Mouse (Mus musculus): ENCODE data around the gene C1qtnf9. TPM values are rescaled to one million over a fixed set of nuclear protein-coding genes. Genes with fewer than 3 reads are reported as not detected.

C1qtnf9 gene
- total and polyA plus RNA-seq, 3 experiments, result not detected

GRCm38 (mm10) chr14:60747154-60747870 lies 20.6 kb upstream of the C1qtnf9 start:
- Histone ChIP-seq H3K79me2 (ENCODE audit: control insufficient read depth, insufficient read depth, low read length, poor library complexity) (no peaks in the 10 kb centered on the region), H3K36me3 (ENCODE audit: control insufficient read depth in 1 of 2, insufficient read depth in 2 of 2, low read length in 2 of 2) (no peaks in the 10 kb centered on the region), H3K9me3 (replicated peaks; ENCODE audit: insufficient read depth, low read length) (no peaks in the 10 kb centered on the region), H3K9ac (ENCODE audit: control insufficient read depth, low read depth, low read length, poor library complexity, severe bottlenecking) (no peak overlapping the region), H3K4me1 (ENCODE audit: control insufficient read depth in 1 of 2, insufficient read depth in 2 of 2, low read length in 2 of 2) (no peaks in the 10 kb centered on the region), H3K27me3 (ENCODE audit: control insufficient read depth in 1 of 2, insufficient read depth in 2 of 2, low read length in 2 of 2) (no peaks in the 10 kb centered on the region), H3K4me3 (ENCODE audit: control insufficient read depth in 1 of 2, insufficient read depth in 1 of 2, low read depth in 2 of 2, low read length in 2 of 2) (no peak overlapping the region), H3K27ac (ENCODE audit: control insufficient read depth, low read depth, low read length) (no peak overlapping the region)
- no peak for DNase-seq (ENCODE audit: low read depth, low spot score)
- TF ChIP-seq ZC3H11A (IDR thresholded peaks at IDR 0.05; ENCODE audit: low read depth, low read length) (no peak), MYB (IDR thresholded peaks at IDR 0.05; ENCODE audit: low read depth, low read length) (no peak), POLR2AphosphoS2 (IDR thresholded peaks at IDR 0.05; ENCODE audit: low read length) (no peak), ZNF384 (IDR thresholded peaks at IDR 0.05; ENCODE audit: low read depth, low read length) (no peak), MXI1 (IDR thresholded peaks at IDR 0.05; ENCODE audit: low read depth, low read length) (no peak), MAX (IDR thresholded peaks at IDR 0.05; ENCODE audit: low read length) (no peak), CHD2 (IDR thresholded peaks at IDR 0.05; ENCODE audit: low read length) (no peak), E2F4 (IDR thresholded peaks at IDR 0.05; ENCODE audit: borderline replicate concordance, low read depth, low read length) (no peak), GATA1 (IDR thresholded peaks at IDR 0.05; ENCODE audit: low read depth, low read length) (no peak), TCF12 (IDR thresholded peaks at IDR 0.05; ENCODE audit: low read depth, low read length) (no peak), TBP (IDR thresholded peaks at IDR 0.05; ENCODE audit: low read depth, low read length) (no peak), EP300 (IDR thresholded peaks at IDR 0.05; ENCODE audit: low read depth in 1 of 2, low read length in 2 of 2) (no peak), MEF2A (IDR thresholded peaks at IDR 0.05; ENCODE audit: extremely low read depth, insufficient replicate concordance, low read depth, low read length, poor library complexity, severe bottlenecking) (no peak)

GRCm38 (mm10) chr14:60749880-60750279 lies 18.1 kb upstream of the C1qtnf9 start:
- H3K27ac ChIP-seq (ENCODE audit: control insufficient read depth, low read depth, low read length), result no peak overlapping the region
- H3K27me3 ChIP-seq (ENCODE audit: control insufficient read depth in 1 of 2, insufficient read depth in 2 of 2, low read length in 2 of 2), result no peaks in the 10 kb centered on the region
- no peak for DNase-seq (ENCODE audit: low read depth, low spot score)
- H3K4me1 ChIP-seq (ENCODE audit: control insufficient read depth in 1 of 2, insufficient read depth in 2 of 2, low read length in 2 of 2), result no peaks in the 10 kb centered on the region
- H3K9me3 ChIP-seq (replicated peaks; ENCODE audit: insufficient read depth, low read length), result no peaks in the 10 kb centered on the region
- H3K9ac ChIP-seq (ENCODE audit: control insufficient read depth, low read depth, low read length, poor library complexity, severe bottlenecking), result no peak overlapping the region
- H3K4me3 ChIP-seq (ENCODE audit: control insufficient read depth in 1 of 2, insufficient read depth in 1 of 2, low read depth in 2 of 2, low read length in 2 of 2), result no peak overlapping the region
- no peak for TF ChIP-seq MAX (IDR thresholded peaks at IDR 0.05; ENCODE audit: low read length)
- no peaks in the 10 kb centered on the region for H3K36me3 ChIP-seq (ENCODE audit: control insufficient read depth in 1 of 2, insufficient read depth in 2 of 2, low read length in 2 of 2)
- H3K79me2 ChIP-seq (ENCODE audit: control insufficient read depth, insufficient read depth, low read length, poor library complexity), result no peaks in the 10 kb centered on the region

GRCm38 (mm10) chr14:60751581-60751980 lies 16.4 kb upstream of the C1qtnf9 start:
- H3K36me3 ChIP-seq (ENCODE audit: control insufficient read depth in 1 of 2, insufficient read depth in 2 of 2, low read length in 2 of 2), result no peaks in the 10 kb centered on the region
- H3K27ac ChIP-seq (ENCODE audit: control insufficient read depth, low read depth, low read length), result no peak overlapping the region
- H3K4me3 ChIP-seq (ENCODE audit: control insufficient read depth in 1 of 2, insufficient read depth in 1 of 2, low read depth in 2 of 2, low read length in 2 of 2), result no peak overlapping the region
- no peak for TF ChIP-seq MAZ (IDR thresholded peaks at IDR 0.05; ENCODE audit: low read depth, low read length)
- no peak for TF ChIP-seq MYB (IDR thresholded peaks at IDR 0.05; ENCODE audit: low read depth, low read length)
- TF ChIP-seq USF1 (IDR thresholded peaks at IDR 0.05; ENCODE audit: low read depth, low read length), result no peak
- no peak for TF ChIP-seq NRF1 (IDR thresholded peaks at IDR 0.05; ENCODE audit: insufficient read depth, low read depth, low read length, poor library complexity, severe bottlenecking)
- no peak for TF ChIP-seq ZMIZ1 (IDR thresholded peaks at IDR 0.05; ENCODE audit: low read depth, low read length)
- no peak for TF ChIP-seq POLR2A (IDR thresholded peaks at IDR 0.05; ENCODE audit: control insufficient read depth in 1 of 2, insufficient read depth in 1 of 2, low read depth in 1 of 2, low read length in 2 of 2, poor library complexity in 1 of 2)
- no peak for TF ChIP-seq MYC (IDR thresholded peaks at IDR 0.05; ENCODE audit: low read depth, low read length)
- no peak for TF ChIP-seq POLR2AphosphoS2 (IDR thresholded peaks at IDR 0.05; ENCODE audit: low read length)
- TF ChIP-seq CHD1 (IDR thresholded peaks at IDR 0.05; ENCODE audit: low read depth, low read length), result no peak
- no peak for TF ChIP-seq MAX (IDR thresholded peaks at IDR 0.05; ENCODE audit: low read length)
- no peak for TF ChIP-seq ZC3H11A (IDR thresholded peaks at IDR 0.05; ENCODE audit: low read depth, low read length)
- no peak for TF ChIP-seq RCOR1 (IDR thresholded peaks at IDR 0.05; ENCODE audit: low read depth, low read length)
- no peak for TF ChIP-seq MXI1 (IDR thresholded peaks at IDR 0.05; ENCODE audit: low read depth, low read length)
- no peak for TF ChIP-seq HCFC1 (IDR thresholded peaks at IDR 0.05; ENCODE audit: low read depth, low read length)
- TF ChIP-seq KAT2A (conservative IDR thresholded peaks at IDR 0.05; ENCODE audit: low read depth, low read length), result no peak
- TF ChIP-seq TCF12 (IDR thresholded peaks at IDR 0.05; ENCODE audit: low read depth, low read length), result no peak
- TF ChIP-seq ZKSCAN1 (IDR thresholded peaks at IDR 0.05; ENCODE audit: low read depth, low read length), result no peak
- TF ChIP-seq GATA1 (IDR thresholded peaks at IDR 0.05; ENCODE audit: low read depth, low read length), result no peak
- H3K79me2 ChIP-seq (ENCODE audit: control insufficient read depth, insufficient read depth, low read length, poor library complexity), result no peaks in the 10 kb centered on the region
- DNase-seq (ENCODE audit: low read depth, low spot score), result no peak
- no peaks in the 10 kb centered on the region for H3K4me1 ChIP-seq (ENCODE audit: control insufficient read depth in 1 of 2, insufficient read depth in 2 of 2, low read length in 2 of 2)
- no peaks in the 10 kb centered on the region for H3K9me3 ChIP-seq (replicated peaks; ENCODE audit: insufficient read depth, low read length)
- no peak overlapping the region for H3K9ac ChIP-seq (ENCODE audit: control insufficient read depth, low read depth, low read length, poor library complexity, severe bottlenecking)
- H3K27me3 ChIP-seq (ENCODE audit: control insufficient read depth in 1 of 2, insufficient read depth in 2 of 2, low read length in 2 of 2), result no peaks in the 10 kb centered on the region

Data from MEL (cell line).